Mouse (Mus musculus): ENCODE measurements around the gene Usp34. TPM values are rescaled to one million over a fixed set of nuclear protein-coding genes. Genes with fewer than 3 reads are reported as not detected.

The Usp34 gene
- polyA plus RNA-seq, 1 experiment from 2014 or later: 24.9 TPM

GRCm38 (mm10) chr11:23520473-23521205 lies 213.9 kb downstream of the Usp34 start, which contains the start of gene 1700093K21Rik:
1700093K21Rik (minus strand) TSS chr11:23521155.
- Histone ChIP-seq H3K4me2 (no peak within 1 kb of the TSS), H3K27me3 (no peaks in the 10 kb centered on the region)

GRCm38 (mm10) chr11:23537446-23537845 lies 230.8 kb downstream of the Usp34 start:
- no peaks in the 10 kb centered on the region for H3K9me3 ChIP-seq
- H3K9ac ChIP-seq: no peak overlapping the region
- H3K27ac ChIP-seq: no peak overlapping the region
- ATAC-seq (ENCODE audit: insufficient number of reproducible peaks, low FRiP score, low TSS enrichment, low read depth): no peak
- no peak overlapping the region for H3K4me3 ChIP-seq
- no peak overlapping the region for H3K4me2 ChIP-seq
- 88% methylated on average over 2 of the region's 2 CpGs for WGBS
- H3K4me1 ChIP-seq: no peaks in the 10 kb centered on the region
- H3K27me3 ChIP-seq: no peaks in the 10 kb centered on the region
- H3K36me3 ChIP-seq: no peaks in the 10 kb centered on the region

More at GRCm38 (mm10) chr11:23520473-23521205, 213.9 kb downstream of the Usp34 start, which contains the start of gene 1700093K21Rik:
- 52% methylated on average over 5 of the region's 5 CpGs for WGBS
- no peak within 1 kb of the TSS for H3K4me3 ChIP-seq
- no peak for ATAC-seq (ENCODE audit: insufficient number of reproducible peaks, low FRiP score, low TSS enrichment, low read depth)
- no peak within 1 kb of the TSS for H3K27ac ChIP-seq
- H3K9me3 ChIP-seq: no peaks in the 10 kb centered on the region
- H3K36me3 ChIP-seq: no peaks in the 10 kb centered on the region
- no peaks in the 10 kb centered on the region for H3K4me1 ChIP-seq
- no peak within 1 kb of the TSS for H3K9ac ChIP-seq

Small RNAs within 50 kb of the gene (microRNA-seq; reads per million reads assigned to microRNA genes)
- gene Gm47279: not detected

Other genes starting within 250 kb of the Usp34 start
- gene Xpo1, start 50.9 kb upstream of the Usp34 start, polyA plus RNA-seq (2015; fragmentation: Nextera tagmentation; extraction: Ambion mirVana): 70.7 and 78.0 TPM in 2 replicates
- gene Ahsa2, start 191.1 kb downstream of the Usp34 start, polyA plus RNA-seq (2015; fragmentation: Nextera tagmentation; extraction: Ambion mirVana): 81.7 and 83.2 TPM in 2 replicates
- not detected in 2 replicates for gene 1700093K21Rik, start 214.3 kb downstream of the Usp34 start, polyA plus RNA-seq (2015; fragmentation: Nextera tagmentation; extraction: Ambion mirVana)